Mouse (Mus musculus): ENCODE results near the gene Efhc1.

- TF ChIP-seq CTCF (IDR thresholded peaks at IDR 0.05; ENCODE audit: extremely low read depth, insufficient read depth, insufficient read length, insufficient replicate concordance) (no peak), POLR2A (IDR thresholded peaks at IDR 0.05; ENCODE audit: low read depth, low read length) (no peak)
Measured at GRCm38 (mm10) chr1:21026534-21026933, 75.1 kb downstream of the Efhc1 start.
